Mouse (Mus musculus): ENCODE data around the gene Pkp2.

DNA sequence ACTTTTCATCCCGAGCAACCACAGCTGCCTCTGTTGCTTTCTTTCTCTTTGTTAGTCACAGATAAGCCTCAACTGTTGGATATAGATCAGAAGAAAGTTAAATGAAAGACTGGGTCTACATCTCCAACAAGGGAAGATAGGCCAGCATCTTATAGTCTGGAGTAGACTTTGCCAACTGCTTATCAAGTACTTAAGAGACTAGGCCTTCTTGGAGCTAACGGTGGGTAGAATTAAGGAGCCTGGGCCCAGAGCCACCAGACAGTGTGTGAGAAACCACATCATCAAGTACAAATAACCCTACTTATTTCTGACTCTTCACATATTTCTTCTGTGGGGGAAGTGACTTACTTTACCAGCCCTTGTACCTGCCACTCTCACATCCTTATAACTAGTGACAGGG, 37.4 kb downstream of the Pkp2 start:
- TF ChIP-seq POLR2A (IDR thresholded peaks at IDR 0.05; ENCODE audit: control insufficient read depth, low read depth, low read length) (no peak), CTCF (IDR thresholded peaks at IDR 0.05; ENCODE audit: control insufficient read depth, insufficient read depth, insufficient replicate concordance, low read depth, low read length) (no peak)

All from testis, adult 2 months (tissue).